Mouse (Mus musculus) liver, embryonic 14.5 days (tissue): Measurements from ENCODE around the gene Tmem131l.
A peak's percentile ranks its signal among the peaks of the same experiment; 100 is the strongest.

Experiments used
- CTCF ChIP-seq: IDR thresholded peaks from 2 replicates; pipeline ENCODE4 v1.5.1; 2016; ENCODE audit warnings: antibody characterized with exemption, low read depth, control low read depth
- EP300 ChIP-seq: IDR thresholded peaks from 2 replicates; pipeline ENCODE4 v1.6.1; 2016; ENCODE audit warnings: antibody characterized with exemption, low read depth

- no peak for TF ChIP-seq CTCF
- peak; percentile 93 for TF ChIP-seq EP300
These were observed 4.1 kb downstream of the Tmem131l start for GRCm38 (mm10) chr3:84035728-84036364.
